Mouse (Mus musculus) forebrain, embryonic 10.5 days (tissue): ENCODE measurements around the gene Fam124a. TPM values are rescaled to one million over a fixed set of nuclear protein-coding genes. Genes with fewer than 3 reads are reported as not detected.
"Not testable (repeated sequence)": the region's sequence is repeated elsewhere in the genome, so short reads cannot be mapped to it uniquely, and the experiment has no call there.

ENCODE experiments used
- DNase-seq: peaks from one replicate; pipeline ENCODE4 v3.0.0-alpha.2; 2017; ENCODE audit warnings: low spot score; ENCODE audit errors: extremely low spot score
- H3K27ac ChIP-seq: fragments of 300-500 bp; sonication (generic); 2 replicates; pipeline ENCODE4 v1.5.1; 2016; ENCODE audit warnings: mild to moderate bottlenecking
- H3K27me3 ChIP-seq: fragments of 300-500 bp; sonication (generic); 2 replicates; pipeline ENCODE4 v1.6.1; 2016; ENCODE audit warnings: mild to moderate bottlenecking; ENCODE audit not compliant: poor library complexity, severe bottlenecking
- H3K36me3 ChIP-seq: fragments of 300-500 bp; sonication (generic); replicated peaks from 2 replicates; pipeline ENCODE4 v1.6.1; 2016; ENCODE audit warnings: mild to moderate bottlenecking, moderate library complexity
- H3K4me1 ChIP-seq: fragments of 300-500 bp; sonication (generic); 2 replicates; pipeline ENCODE4 v1.6.1; 2016
- H3K4me3 ChIP-seq: fragments of 300-500 bp; sonication (generic); 2 replicates; pipeline ENCODE4 v1.5.1; 2016; ENCODE audit warnings: mild to moderate bottlenecking, moderate library complexity
- H3K9me3 ChIP-seq: fragments of 300-500 bp; sonication (generic); 2 replicates; pipeline ENCODE4 v1.6.1; 2016; ENCODE audit warnings: mild to moderate bottlenecking, moderate library complexity
- WGBS: fragments of 180-500 bp; shearing (Covaris S2); methylation state at CpG from one replicate; pipeline ENCODE4 v1.1.7; 2016; 5-methylcytosine and 5-hydroxymethylcytosine counted together
- polyA plus RNA-seq: library from polyadenylated mRNA; unstranded; fragments of >200 nt; fragmentation: Nextera tagmentation; extraction: Ambion mirVana; gene quantifications from 2 replicates; pipeline ENCODE4 v1.2.1, GENCODE M21; 2016

Fam124a gene
- polyA plus RNA-seq, 1 experiment from 2014 or later: 4.5 TPM

- peak; percentile 42 for DNase-seq
- peaks cover 25% of the 10 kb centered on the region for H3K4me1 ChIP-seq
- no peaks in the 10 kb centered on the region for H3K36me3 ChIP-seq
- peaks cover 63% of the 10 kb centered on the region for H3K27me3 ChIP-seq
- 7% methylated on average over 38 of the region's 38 CpGs for WGBS
- H3K27ac ChIP-seq: peak overlapping the region; percentile 89
- H3K4me3 ChIP-seq: peak overlapping the region; percentile 75
- H3K9me3 ChIP-seq: no peaks in the 10 kb centered on the region
Observed at GRCm38 (mm10) chr14:62555840-62556810, 588 bp downstream of the Fam124a start.

GRCm38 (mm10) chr14:62557111-62557510 lies 1.6 kb downstream of the Fam124a start:
- Histone ChIP-seq H3K27ac (no peak overlapping the region), H3K4me1 (peaks cover 34% of the 10 kb centered on the region), H3K4me3 (no peak overlapping the region), H3K36me3 (no peaks in the 10 kb centered on the region), H3K9me3 (no peaks in the 10 kb centered on the region), H3K27me3 (peaks cover 63% of the 10 kb centered on the region)
- WGBS: 87% methylated on average over 3 of the region's 3 CpGs
- no peak for DNase-seq

GRCm38 (mm10) chr14:62561875-62562748 lies 6.6 kb downstream of the Fam124a start:
- H3K4me1 ChIP-seq: peaks cover 11% of the 10 kb centered on the region
- no peaks in the 10 kb centered on the region for H3K36me3 ChIP-seq
- peaks cover 17% of the 10 kb centered on the region for H3K27me3 ChIP-seq
- H3K27ac ChIP-seq: no peak overlapping the region
- 64% methylated on average over 17 of the region's 17 CpGs for WGBS
- no peak for DNase-seq
- no peaks in the 10 kb centered on the region for H3K9me3 ChIP-seq
- H3K4me3 ChIP-seq: no peak overlapping the region

GRCm38 (mm10) chr14:62563679-62564078 lies 8.1 kb downstream of the Fam124a start:
- DNase-seq: no peak
- H3K4me1 ChIP-seq: peaks cover 10% of the 10 kb centered on the region
- WGBS: 90% methylated on average over 7 of the region's 7 CpGs
- peaks cover 6% of the 10 kb centered on the region; the same call in 1 of the 2 replicates for H3K27me3 ChIP-seq
- H3K9me3 ChIP-seq: no peaks in the 10 kb centered on the region
- no peak overlapping the region for H3K27ac ChIP-seq
- H3K4me3 ChIP-seq: no peak overlapping the region
- H3K36me3 ChIP-seq: no peaks in the 10 kb centered on the region

- H3K4me1 ChIP-seq, H3K4me3 ChIP-seq, DNase-seq, H3K36me3 ChIP-seq, H3K9me3 ChIP-seq, H3K27ac ChIP-seq, H3K27me3 ChIP-seq: not testable (repeated sequence)
- 83% methylated on average over 9 of the region's 9 CpGs for WGBS
Observed at GRCm38 (mm10) chr14:62566821-62567220, 11.3 kb downstream of the Fam124a start, which contains the start of gene Gm4131. Gene Gm4131 (minus strand): TSS chr14:62566921.

- DNase-seq: no peak
- H3K36me3 ChIP-seq: no peaks in the 10 kb centered on the region
- H3K9me3 ChIP-seq: no peaks in the 10 kb centered on the region
- peaks cover 4% of the 10 kb centered on the region; the same call in 1 of the 2 replicates for H3K27me3 ChIP-seq
- H3K27ac ChIP-seq: no peak overlapping the region
- peaks cover 14% of the 10 kb centered on the region for H3K4me1 ChIP-seq
- WGBS: 90% methylated on average over 5 of the region's 5 CpGs
- no peak overlapping the region for H3K4me3 ChIP-seq
Observed at GRCm38 (mm10) chr14:62569463-62569862, 13.9 kb downstream of the Fam124a start.

GRCm38 (mm10) chr14:62570299-62570698 lies 14.8 kb downstream of the Fam124a start:
- no peak overlapping the region for H3K27ac ChIP-seq
- DNase-seq: no peak
- H3K4me1 ChIP-seq: peaks cover 20% of the 10 kb centered on the region
- WGBS: 68% methylated on average over 4 of the region's 4 CpGs
- H3K4me3 ChIP-seq: no peak overlapping the region
- H3K27me3 ChIP-seq: peaks cover 7% of the 10 kb centered on the region; the same call in 1 of the 2 replicates
- H3K36me3 ChIP-seq: no peaks in the 10 kb centered on the region
- no peaks in the 10 kb centered on the region for H3K9me3 ChIP-seq

GRCm38 (mm10) chr14:62573454-62573853 lies 17.9 kb downstream of the Fam124a start:
- peaks cover 20% of the 10 kb centered on the region for H3K4me1 ChIP-seq

GRCm38 (mm10) chr14:62574906-62575305 lies 19.4 kb downstream of the Fam124a start:
- Histone ChIP-seq H3K4me3 (no peak overlapping the region), H3K27ac (no peak overlapping the region), H3K9me3 (no peaks in the 10 kb centered on the region), H3K36me3 (no peaks in the 10 kb centered on the region), H3K4me1 (peaks cover 18% of the 10 kb centered on the region), H3K27me3 (peaks cover 7% of the 10 kb centered on the region)
- 82% methylated on average over 6 of the region's 6 CpGs for WGBS
- DNase-seq: no peak

More at GRCm38 (mm10) chr14:62573454-62573853, 17.9 kb downstream of the Fam124a start:
- Histone ChIP-seq H3K27me3 (peaks cover 7% of the 10 kb centered on the region), H3K9me3 (no peaks in the 10 kb centered on the region), H3K27ac (peak overlapping the region; percentile 67), H3K36me3 (no peaks in the 10 kb centered on the region), H3K4me3 (peak overlapping the region; percentile 14; the same call in 1 of the 2 replicates)
- WGBS: 0% methylated on average over 2 of the region's 3 CpGs
- DNase-seq: no peak

GRCm38 (mm10) chr14:62575862-62576261 lies 20.3 kb downstream of the Fam124a start:
- H3K36me3 ChIP-seq: no peaks in the 10 kb centered on the region
- peaks cover 18% of the 10 kb centered on the region for H3K4me1 ChIP-seq
- no peak overlapping the region for H3K27ac ChIP-seq
- H3K27me3 ChIP-seq: peaks cover 7% of the 10 kb centered on the region
- WGBS: 69% methylated on average over 8 of the region's 8 CpGs
- no peak overlapping the region for H3K4me3 ChIP-seq
- DNase-seq: no peak
- H3K9me3 ChIP-seq: no peaks in the 10 kb centered on the region

- H3K27ac ChIP-seq: peak overlapping the region; percentile 81
- H3K27me3 ChIP-seq: no peaks in the 10 kb centered on the region; the same call in 1 of the 2 replicates
- 94% methylated on average over 3 of the region's 3 CpGs for WGBS
- peaks cover 52% of the 10 kb centered on the region for H3K4me1 ChIP-seq
- DNase-seq: no peak
- no peaks in the 10 kb centered on the region for H3K36me3 ChIP-seq
- no peak overlapping the region for H3K4me3 ChIP-seq
- H3K9me3 ChIP-seq: no peaks in the 10 kb centered on the region
Observed at GRCm38 (mm10) chr14:62580945-62581344, 25.4 kb downstream of the Fam124a start.

GRCm38 (mm10) chr14:62581768-62582167 lies 26.2 kb downstream of the Fam124a start:
- Histone ChIP-seq H3K27me3 (no peaks in the 10 kb centered on the region; the same call in 1 of the 2 replicates), H3K4me1 (peaks cover 53% of the 10 kb centered on the region), H3K4me3 (no peak overlapping the region), H3K9me3 (no peaks in the 10 kb centered on the region), H3K36me3 (no peaks in the 10 kb centered on the region), H3K27ac (peak overlapping the region; percentile 81)
- 28% methylated on average over 9 of the region's 9 CpGs for WGBS
- no peak for DNase-seq
